In genomic region chr16:91461066-91461638, GRCm38 (mm10) we compare ENCODE assay signal across 12 mouse cellular contexts. TPM values are rescaled to one million over a fixed set of nuclear protein-coding genes. Genes with fewer than 3 reads are reported as not detected.
DNase-seq lines count a peak whose midpoint lies in the region; ATAC-seq and TF ChIP-seq lines count a peak whose summit lies in the region.
"Had no signal": no experiment of that assay in that cellular context is flagged by ENCODE, and none has a peak within 500 bp of the region (broad histone marks: within the 10 kb centered on the region; RNA-seq: fewer than 3 reads in every experiment).

No protein-coding gene starts in this region.

- WGBS in kidney, adult 2 months, result 44% methylated on average over 11 of the region's 11 CpGs
- 23% methylated on average over 11 of the region's 11 CpGs for WGBS in liver, embryonic 15.5 days (ENCODE audit: insufficient replicate concordance)

- H3K27me3 ChIP-seq in kidney, adult 2 months (replicated peaks; ENCODE audit: control insufficient read depth, insufficient read depth, low read length), result no peaks in the 10 kb centered on the region
- no peaks in the 10 kb centered on the region for H3K27me3 ChIP-seq in liver, embryonic 15.5 days
- H3K27me3 ChIP-seq: limb, embryonic 15.5 days; neural tube, embryonic 13.5 days had no signal

- H3K27ac ChIP-seq in kidney, adult 2 months (ENCODE audit: insufficient read depth, low read depth, low read length), result peak overlapping the region; percentile 78
- peak overlapping the region; percentile 71 for H3K27ac ChIP-seq in brown adipose tissue, adult 24 weeks (replicated peaks; ENCODE audit: low read depth, low read length)
- peak overlapping the region; percentile 91 for H3K27ac ChIP-seq in liver, embryonic 15.5 days (replicated peaks)
- H3K27ac ChIP-seq: limb, embryonic 15.5 days; neural tube, embryonic 13.5 days had no signal

- no peaks in the 10 kb centered on the region for H3K36me3 ChIP-seq in kidney, adult 2 months (ENCODE audit: control insufficient read depth, insufficient read depth, low read length)
- no peaks in the 10 kb centered on the region for H3K36me3 ChIP-seq in liver, embryonic 15.5 days (replicated peaks)
- H3K36me3 ChIP-seq: limb, embryonic 15.5 days; neural tube, embryonic 13.5 days had no signal

- no peaks in the 10 kb centered on the region for H3K9me3 ChIP-seq in liver, embryonic 15.5 days (replicated peaks)
- H3K9me3 ChIP-seq: limb, embryonic 15.5 days; neural tube, embryonic 13.5 days had no signal

- H3K4me3 ChIP-seq in kidney, adult 2 months (ENCODE audit: insufficient read depth, low read depth, low read length), result no peak overlapping the region
- peak overlapping the region; percentile 11 for H3K4me3 ChIP-seq in brown adipose tissue, adult 24 weeks (ENCODE audit: insufficient read depth, low read depth, low read length)
- peak overlapping the region; percentile 27 for H3K4me3 ChIP-seq in liver, embryonic 15.5 days (replicated peaks)
- H3K4me3 ChIP-seq: limb, embryonic 15.5 days; neural tube, embryonic 13.5 days had no signal

- ATAC-seq in liver, embryonic 15.5 days (ENCODE audit: insufficient read depth), result no peak

- peak; percentile 56 for DNase-seq in kidney, adult 2 months
- DNase-seq in kidney, adult 8-10 months, result no peak
- DNase-seq in A20 (ENCODE audit: low read depth, low spot score), result peak; percentile 81
- no peak for DNase-seq in right cerebral cortex, postnatal 36 days (ENCODE audit: low spot score in 2 of 2)
- DNase-seq in layer of hippocampus, postnatal 25 days (ENCODE audit: extremely low spot score in 1 of 2, low spot score in 1 of 2), result no peak
- DNase-seq in frontal cortex, postnatal 10 days (ENCODE audit: low spot score in 2 of 2), result no peak
- DNase-seq: cerebellum, adult 9-11 months; layer of hippocampus, adult 9-11 months had no signal

- H3K4me2 ChIP-seq in liver, embryonic 15.5 days, result peak overlapping the region; percentile 62
- H3K4me2 ChIP-seq: limb, embryonic 15.5 days; neural tube, embryonic 13.5 days had no signal

- peaks cover 11% of the 10 kb centered on the region; the same call in 1 of the 2 replicates for H3K4me1 ChIP-seq in kidney, adult 2 months (ENCODE audit: control insufficient read depth, insufficient read depth, low read length)
- H3K4me1 ChIP-seq in brown adipose tissue, adult 24 weeks (ENCODE audit: control insufficient read depth, insufficient read depth, insufficient read length, low read length), result peaks cover 36% of the 10 kb centered on the region
- peaks cover 63% of the 10 kb centered on the region for H3K4me1 ChIP-seq in liver, embryonic 15.5 days (replicated peaks)

- no peak for TF ChIP-seq CTCF in kidney, adult 2 months (conservative IDR thresholded peaks at IDR 0.05; ENCODE audit: insufficient read depth, insufficient read length, low read depth, low read length)

- TF ChIP-seq POLR2A in kidney, adult 2 months (IDR thresholded peaks at IDR 0.05; ENCODE audit: low read depth, low read length), result no peak

- H3K9ac ChIP-seq in liver, embryonic 15.5 days, result 0 out of 2 replicates have a peak overlapping the region, but pooled peaks have one; percentile 26
- H3K9ac ChIP-seq: limb, embryonic 15.5 days; neural tube, embryonic 13.5 days had no signal

RNA-seq across cellular contexts. Expression of gene Ifnar1, which starts 23.9 kb away (rescaled TPM):
- polyA plus RNA-seq in kidney, adult 2 months (2012; rRNA removed), result 20.8 and 22.2 TPM in 2 replicates
- polyA plus RNA-seq in brown adipose tissue, adult 24 weeks (2012; ENCODE audit: insufficient read depth, insufficient read length, missing spikeins), result 18.2 and 19.6 TPM in 2 replicates
- polyA plus RNA-seq in liver, embryonic 15.5 days (2015; fragmentation: Nextera tagmentation; extraction: Ambion mirVana), result 19.4 and 21.6 TPM in 2 replicates
- 10 to 100 TPM; 48.8 to 55.6 TPM for total RNA-seq in layer of hippocampus, postnatal 25 days (2021)

RNA-seq across cellular contexts. Expression of gene Il10rb, which starts 55.2 kb away (rescaled TPM):
- polyA plus RNA-seq in kidney, adult 2 months (2012; rRNA removed), result 65.8 and 66.0 TPM in 2 replicates
- 29.5 and 44.8 TPM in 2 replicates for polyA plus RNA-seq in brown adipose tissue, adult 24 weeks (2012; ENCODE audit: insufficient read depth, insufficient read length, missing spikeins)
- polyA plus RNA-seq in liver, embryonic 15.5 days (2015; fragmentation: Nextera tagmentation; extraction: Ambion mirVana), result 29.9 and 34.7 TPM in 2 replicates
- 10 to 100 TPM in 1 of 2 experiments, 1 to 10 TPM in 1; 9.7 to 11.2 TPM for total RNA-seq in layer of hippocampus, postnatal 25 days (2021)

Comparison
In these comparisons a context has a peak if more than half of its experiments do, and no peak if none do; other contexts are left out.
1. DNase-seq: peak in kidney, adult 2 months (single experiment) and A20 (single experiment); none in kidney, adult 8-10 months (0 of 2), right cerebral cortex, postnatal 36 days (0 of 2), layer of hippocampus, postnatal 25 days (0 of 2) and frontal cortex, postnatal 10 days (0 of 2).
2. Peak in every context shown above with its lines, with median percentiles within 50 percentile points of each other: H3K27ac ChIP-seq.